ENCODE assay signal across 24 mouse cellular contexts in genomic region chr7:116328777-116329176, GRCm38 (mm10). TPM values are rescaled to one million over a fixed set of nuclear protein-coding genes. Genes with fewer than 3 reads are reported as not detected.
A peak's percentile ranks its signal among the peaks of the same experiment; 100 is the strongest.
DNase-seq lines count a peak whose midpoint lies in the region; ATAC-seq and TF ChIP-seq lines count a peak whose summit lies in the region.
"Had no signal": no experiment of that assay in that cellular context is flagged by ENCODE, and none has a peak within 500 bp of the region (broad histone marks: within the 10 kb centered on the region; RNA-seq: fewer than 3 reads in every experiment).

No protein-coding gene starts in this region.

- H3K27ac ChIP-seq in MEL (ENCODE audit: control insufficient read depth, low read depth, low read length): no peak overlapping the region
- H3K27ac ChIP-seq in stomach, postnatal 0 days (replicated peaks): no peak overlapping the region
- H3K27ac ChIP-seq: forebrain, embryonic 10.5 days; forebrain, embryonic 13.5 days; hindbrain, embryonic 10.5 days; hindbrain, embryonic 14.5 days; hindbrain, postnatal 0 days had no signal

- H3K4me3 ChIP-seq in MEL (ENCODE audit: control insufficient read depth in 1 of 2, insufficient read depth in 1 of 2, low read depth in 2 of 2, low read length in 2 of 2): no peak overlapping the region
- no peak overlapping the region for H3K4me3 ChIP-seq in stomach, postnatal 0 days (ENCODE audit: low read depth, low read length)
- H3K4me3 ChIP-seq: forebrain, embryonic 10.5 days; forebrain, embryonic 13.5 days; hindbrain, embryonic 10.5 days had no signal

- peak; percentile 14 for DNase-seq in CD4-positive, CD25-positive, alpha-beta regulatory T cell, adult 2 months (ENCODE audit: low read depth, low spot score)
- peak; percentile 8 for DNase-seq in 416B (ENCODE audit: low read depth)
- DNase-seq in MEL (ENCODE audit: low read depth, low spot score): peak; percentile 55
- DNase-seq in stomach, postnatal 0 days (ENCODE audit: low spot score): peak; percentile 12
- no peak for DNase-seq in cerebellum, postnatal 4 days (ENCODE audit: low spot score in 2 of 2)
- DNase-seq in cerebellum, adult 9-10 months: no peak
- DNase-seq: adrenal gland, postnatal 14 days; cerebellum, adult 11 months; cerebellum, adult 2 months; cerebellum, postnatal 10 days; cerebellum, postnatal 36 days; gastrocnemius, postnatal 14 days; heart, adult 11 months; heart, postnatal 36 days had no signal

- TF ChIP-seq POLR2A in MEL (IDR thresholded peaks at IDR 0.05; ENCODE audit: control insufficient read depth in 1 of 2, insufficient read depth in 1 of 2, low read depth in 1 of 2, low read length in 2 of 2, poor library complexity in 1 of 2): peak in 1 of 2 experiments; percentile 45; a peak in 1 of 4 replicates

- no peak for TF ChIP-seq EP300 in MEL (IDR thresholded peaks at IDR 0.05; ENCODE audit: low read depth in 1 of 2, low read length in 2 of 2)
- no peak for TF ChIP-seq EP300 in stomach, postnatal 0 days (optimal IDR thresholded peaks at IDR 0.05)

- TF ChIP-seq RAD21 in MEL (IDR thresholded peaks at IDR 0.05; ENCODE audit: low read depth, low read length): no peak

- no peak overlapping the region for H3K4me2 ChIP-seq in stomach, postnatal 0 days (replicated peaks; ENCODE audit: low read depth)
- H3K4me2 ChIP-seq: forebrain, embryonic 13.5 days; heart, embryonic 11.5 days; hindbrain, embryonic 14.5 days had no signal

- H3K36me3 ChIP-seq in MEL (ENCODE audit: control insufficient read depth in 1 of 2, insufficient read depth in 2 of 2, low read length in 2 of 2): peaks cover 13 to 17% of the 10 kb centered on the region in 2 experiments
- H3K36me3 ChIP-seq in stomach, postnatal 0 days (ENCODE audit: control insufficient read depth, insufficient read depth, low read length): peaks cover 2% of the 10 kb centered on the region

- H3K9me3 ChIP-seq in MEL (replicated peaks; ENCODE audit: insufficient read depth, low read length): no peaks in the 10 kb centered on the region
- H3K9me3 ChIP-seq in stomach, postnatal 0 days (ENCODE audit: control insufficient read depth, low read length): no peaks in the 10 kb centered on the region
- H3K9me3 ChIP-seq: forebrain, embryonic 10.5 days; forebrain, embryonic 13.5 days; hindbrain, embryonic 10.5 days had no signal

- no peak overlapping the region for H3K9ac ChIP-seq in MEL (ENCODE audit: control insufficient read depth, low read depth, low read length, poor library complexity, severe bottlenecking)
- no peak overlapping the region for H3K9ac ChIP-seq in stomach, postnatal 0 days (ENCODE audit: low read length)
- H3K9ac ChIP-seq: forebrain, embryonic 13.5 days; hindbrain, embryonic 14.5 days had no signal

- no peak for TF ChIP-seq CTCF in MEL (IDR thresholded peaks at IDR 0.05 in 2 of 3, conservative IDR thresholded peaks at IDR 0.05 in 1 of 3; ENCODE audit: control insufficient read depth in 1 of 3, insufficient read depth in 1 of 3, low read depth in 2 of 3, low read length in 3 of 3, poor library complexity in 1 of 3, severe bottlenecking in 1 of 3)
- TF ChIP-seq CTCF in stomach, postnatal 0 days (IDR thresholded peaks at IDR 0.05; ENCODE audit: low read depth): no peak

- peaks cover 14% of the 10 kb centered on the region for H3K79me2 ChIP-seq in MEL (ENCODE audit: control insufficient read depth, insufficient read depth, low read length, poor library complexity)

- peaks cover 0 to 4% of the 10 kb centered on the region in 2 experiments; a peak in 1 of 4 replicates for H3K4me1 ChIP-seq in MEL (ENCODE audit: control insufficient read depth in 1 of 2, insufficient read depth in 2 of 2, low read length in 2 of 2)
- H3K4me1 ChIP-seq in stomach, postnatal 0 days (replicated peaks; ENCODE audit: control insufficient read depth, insufficient read depth): no peaks in the 10 kb centered on the region

- 73% methylated on average over 7 of the region's 7 CpGs for WGBS in stomach, postnatal 0 days

- ATAC-seq in CD4-positive, CD25-positive, alpha-beta regulatory T cell, adult 4 months: no peak
- ATAC-seq in stomach, postnatal 0 days (ENCODE audit: low FRiP score, low TSS enrichment): no peak
- ATAC-seq: forebrain, embryonic 13.5 days; forebrain, embryonic 16.5 days; hindbrain, postnatal 0 days; intestine, postnatal 0 days had no signal

- H3K27me3 ChIP-seq in MEL (ENCODE audit: control insufficient read depth in 1 of 2, insufficient read depth in 2 of 2, low read length in 2 of 2): no peaks in the 10 kb centered on the region
- no peaks in the 10 kb centered on the region for H3K27me3 ChIP-seq in stomach, postnatal 0 days (ENCODE audit: control insufficient read depth, insufficient read depth, low read length)
- H3K27me3 ChIP-seq: CH12.LX; forebrain, embryonic 13.5 days had no signal

TF ChIP-seq in MEL, 35 proteins besides CTCF, POLR2A, EP300 and RAD21:
- TF ChIP-seq SIN3A (IDR thresholded peaks at IDR 0.05; ENCODE audit: low read length): 0 out of 2 replicates have a peak, but pooled peaks have one; percentile 24
- no peak for TF ChIP-seq TCF12 (IDR thresholded peaks at IDR 0.05; ENCODE audit: low read depth, low read length)
- no peak for TF ChIP-seq CHD1 (IDR thresholded peaks at IDR 0.05; ENCODE audit: low read depth, low read length)
- TF ChIP-seq MXI1 (IDR thresholded peaks at IDR 0.05; ENCODE audit: low read depth, low read length): 0 out of 2 replicates have a peak, but pooled peaks have one; percentile 25
- TF ChIP-seq GABPA (IDR thresholded peaks at IDR 0.05; ENCODE audit: low read depth, low read length): no peak
- TF ChIP-seq RCOR1 (IDR thresholded peaks at IDR 0.05; ENCODE audit: low read depth, low read length): no peak
- no peak for TF ChIP-seq HCFC1 (IDR thresholded peaks at IDR 0.05; ENCODE audit: low read depth, low read length)
- TF ChIP-seq ZC3H11A (IDR thresholded peaks at IDR 0.05; ENCODE audit: low read depth, low read length): no peak
- no peak for TF ChIP-seq USF2 (IDR thresholded peaks at IDR 0.05; ENCODE audit: borderline replicate concordance in 1 of 2, insufficient read depth in 1 of 2, low read depth in 1 of 2, low read length in 2 of 2)
- TF ChIP-seq ETS1 (IDR thresholded peaks at IDR 0.05; ENCODE audit: low read depth, low read length): no peak
- no peak for TF ChIP-seq TBP (IDR thresholded peaks at IDR 0.05; ENCODE audit: low read depth, low read length)
- peak; percentile 55 for TF ChIP-seq POLR2AphosphoS2 (IDR thresholded peaks at IDR 0.05; ENCODE audit: low read length)
- TF ChIP-seq CHD2 (IDR thresholded peaks at IDR 0.05; ENCODE audit: low read length): no peak
- no peak for TF ChIP-seq ZKSCAN1 (IDR thresholded peaks at IDR 0.05; ENCODE audit: low read depth, low read length)
- no peak for TF ChIP-seq NELFE (IDR thresholded peaks at IDR 0.05; ENCODE audit: low read depth, low read length)
- no peak for TF ChIP-seq SMC3 (IDR thresholded peaks at IDR 0.05; ENCODE audit: low read depth, low read length)
- no peak for TF ChIP-seq MAX (IDR thresholded peaks at IDR 0.05; ENCODE audit: low read length)
- TF ChIP-seq MAZ (IDR thresholded peaks at IDR 0.05; ENCODE audit: low read depth, low read length): no peak
- TF ChIP-seq USF1 (IDR thresholded peaks at IDR 0.05; ENCODE audit: low read depth, low read length): no peak
- no peak for TF ChIP-seq ZNF384 (IDR thresholded peaks at IDR 0.05; ENCODE audit: low read depth, low read length)
- TF ChIP-seq JUND (IDR thresholded peaks at IDR 0.05; ENCODE audit: low read depth, low read length): no peak
- 0 out of 2 replicates have a peak, but pooled peaks have one; percentile 30 for TF ChIP-seq ZMIZ1 (IDR thresholded peaks at IDR 0.05; ENCODE audit: low read depth, low read length)
- TF ChIP-seq GATA1 (IDR thresholded peaks at IDR 0.05; ENCODE audit: low read depth, low read length): no peak
- TF ChIP-seq UBTF (IDR thresholded peaks at IDR 0.05; ENCODE audit: borderline replicate concordance, insufficient read depth, low read depth, low read length): no peak
- TF ChIP-seq KAT2A (conservative IDR thresholded peaks at IDR 0.05; ENCODE audit: low read depth, low read length): no peak
- TF ChIP-seq ELF1 (IDR thresholded peaks at IDR 0.05; ENCODE audit: low read depth, low read length): no peak

RNA-seq across cellular contexts. Expression of gene Rps13, which starts 5.2 kb away (rescaled TPM):
- polyA plus RNA-seq in CD4-positive, CD25-positive, alpha-beta regulatory T cell, adult 4 months (2017; shearing (Covaris generic)): 1,000 to 10,000 TPM; 1,071 to 1,073 TPM
- 1,903 and 1,952 TPM in 2 replicates for total RNA-seq in MEL (2012; rRNA removed)
- polyA plus RNA-seq in MEL (2012; ENCODE audit: insufficient read depth in 1 of 2, insufficient read length in 2 of 2, low read depth in 1 of 2, low replicate concordance in 2 of 2, missing spikeins in 1 of 2): 100 to 1,000 TPM in 1 of 2 experiments, not detected in 1; 388 TPM
- 609 and 626 TPM in 2 replicates for polyA plus RNA-seq in stomach, postnatal 0 days (2015; fragmentation: Nextera tagmentation; extraction: Ambion mirVana)

RNA-seq across cellular contexts. Expression of gene Plekha7, which starts 20.6 kb away (rescaled TPM):
- 10 to 100 TPM in 1 of 2 experiments, 1 to 10 TPM in 1; 4.9 to 17.0 TPM for polyA plus RNA-seq in CD4-positive, CD25-positive, alpha-beta regulatory T cell, adult 4 months (2017; shearing (Covaris generic))
- total RNA-seq in MEL (2012; rRNA removed): 4.4 and 4.9 TPM in 2 replicates
- 10 to 100 TPM in 1 of 2 experiments, not detected in 1; 14.5 TPM for polyA plus RNA-seq in MEL (2012; ENCODE audit: insufficient read depth in 1 of 2, insufficient read length in 2 of 2, low read depth in 1 of 2, low replicate concordance in 2 of 2, missing spikeins in 1 of 2)
- 10.1 and 11.7 TPM in 2 replicates for polyA plus RNA-seq in stomach, postnatal 0 days (2015; fragmentation: Nextera tagmentation; extraction: Ambion mirVana)

Comparison
In these comparisons a context has a peak if more than half of its experiments do, and no peak if none do; other contexts are left out.
1. DNase-seq: peak in CD4-positive, CD25-positive, alpha-beta regulatory T cell, adult 2 months (single experiment), 416B (single experiment), MEL (single experiment) and stomach, postnatal 0 days (single experiment); none in cerebellum, postnatal 4 days (0 of 2) and cerebellum, adult 9-10 months (single experiment).